Mouse (Mus musculus): Measurements from ENCODE around the gene Daam2. TPM values are rescaled to one million over a fixed set of nuclear protein-coding genes. Genes with fewer than 3 reads are reported as not detected.
"Not testable (repeated sequence)": the region's sequence is repeated elsewhere in the genome, so short reads cannot be mapped to it uniquely, and the experiment has no call there.

The Daam2 gene
- polyA plus RNA-seq, 1 experiment from 2014 or later: 0.26 TPM

GRCm38 (mm10) chr17:49438822-49439574 lies 125.1 kb downstream of the Daam2 start:
- peak; percentile 94 for ATAC-seq (ENCODE audit: low read depth)
- peak overlapping the region; percentile 64 for H3K4me2 ChIP-seq (ENCODE audit: low read depth, low read length)
- peak overlapping the region; percentile 97 for H3K27ac ChIP-seq (ENCODE audit: low read length)
- 33% methylated on average over 12 of the region's 12 CpGs for WGBS (ENCODE audit: insufficient replicate concordance)
- H3K27me3 ChIP-seq (ENCODE audit: control insufficient read depth, insufficient read depth, low read depth, low read length): no peaks in the 10 kb centered on the region
- H3K4me3 ChIP-seq (ENCODE audit: low read depth, low read length): peak overlapping the region; percentile 60
- H3K9me3 ChIP-seq (replicated peaks; ENCODE audit: control insufficient read depth, low read length): no peaks in the 10 kb centered on the region; the same call in 1 of the 2 replicates
- H3K9ac ChIP-seq (ENCODE audit: low read depth, low read length): peak overlapping the region; percentile 74
- H3K36me3 ChIP-seq (ENCODE audit: control insufficient read depth, insufficient read depth): peaks cover 32% of the 10 kb centered on the region
- H3K4me1 ChIP-seq (ENCODE audit: control insufficient read depth, low read depth, low read length): peaks cover 55% of the 10 kb centered on the region

DNA sequence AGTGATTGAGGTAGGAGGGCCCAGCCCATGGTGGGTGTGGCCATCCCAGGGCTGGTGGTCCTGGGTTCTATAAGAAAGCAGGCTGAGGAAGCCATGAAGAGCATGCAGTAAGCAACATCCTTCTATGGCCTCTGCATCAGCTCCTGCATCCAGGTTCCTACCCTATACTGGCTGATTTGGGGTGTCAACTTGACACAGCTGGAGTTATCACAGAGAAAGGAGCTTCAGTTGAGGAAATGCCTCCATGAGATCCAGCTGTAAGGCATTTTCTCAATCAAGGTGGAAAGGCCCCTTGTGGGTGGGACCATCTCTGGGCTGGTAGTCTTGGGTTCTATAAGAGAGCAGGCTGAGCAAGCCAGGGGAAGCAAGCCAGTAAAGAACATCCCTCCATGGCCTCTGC lies 126.8 kb downstream of the Daam2 start:
- H3K9ac ChIP-seq (ENCODE audit: low read depth, low read length); H3K9me3 ChIP-seq (replicated peaks; ENCODE audit: control insufficient read depth, low read length); ATAC-seq (ENCODE audit: low read depth); H3K27me3 ChIP-seq (ENCODE audit: control insufficient read depth, insufficient read depth, low read depth, low read length); H3K4me2 ChIP-seq (ENCODE audit: low read depth, low read length); H3K4me3 ChIP-seq (ENCODE audit: low read depth, low read length): not testable (repeated sequence)
- Histone ChIP-seq H3K36me3 (ENCODE audit: control insufficient read depth, insufficient read depth) (peaks cover 43% of the 10 kb centered on the region), H3K27ac (ENCODE audit: low read length) (peak overlapping the region; percentile 82), H3K4me1 (ENCODE audit: control insufficient read depth, low read depth, low read length) (peaks cover 71% of the 10 kb centered on the region)

- 42% methylated on average over 6 of the region's 6 CpGs for WGBS (ENCODE audit: insufficient replicate concordance)
- H3K4me1 ChIP-seq (ENCODE audit: control insufficient read depth, low read depth, low read length): peaks cover 78% of the 10 kb centered on the region
- H3K4me2 ChIP-seq (ENCODE audit: low read depth, low read length): peak overlapping the region; percentile 41
- H3K27ac ChIP-seq (ENCODE audit: low read length): peak overlapping the region; percentile 91
- H3K9ac ChIP-seq (ENCODE audit: low read depth, low read length): peak overlapping the region; percentile 22; the same call in 1 of the 2 replicates
- peak; percentile 12; the same call in 1 of the 2 replicates for ATAC-seq (ENCODE audit: low read depth)
- H3K27me3 ChIP-seq (ENCODE audit: control insufficient read depth, insufficient read depth, low read depth, low read length): no peaks in the 10 kb centered on the region
- no peaks in the 10 kb centered on the region; the same call in 1 of the 2 replicates for H3K9me3 ChIP-seq (replicated peaks; ENCODE audit: control insufficient read depth, low read length)
- H3K36me3 ChIP-seq (ENCODE audit: control insufficient read depth, insufficient read depth): peaks cover 43% of the 10 kb centered on the region
- no peak overlapping the region for H3K4me3 ChIP-seq (ENCODE audit: low read depth, low read length)
Observed at GRCm38 (mm10) chr17:49436631-49437030, 127.5 kb downstream of the Daam2 start.

DNA sequence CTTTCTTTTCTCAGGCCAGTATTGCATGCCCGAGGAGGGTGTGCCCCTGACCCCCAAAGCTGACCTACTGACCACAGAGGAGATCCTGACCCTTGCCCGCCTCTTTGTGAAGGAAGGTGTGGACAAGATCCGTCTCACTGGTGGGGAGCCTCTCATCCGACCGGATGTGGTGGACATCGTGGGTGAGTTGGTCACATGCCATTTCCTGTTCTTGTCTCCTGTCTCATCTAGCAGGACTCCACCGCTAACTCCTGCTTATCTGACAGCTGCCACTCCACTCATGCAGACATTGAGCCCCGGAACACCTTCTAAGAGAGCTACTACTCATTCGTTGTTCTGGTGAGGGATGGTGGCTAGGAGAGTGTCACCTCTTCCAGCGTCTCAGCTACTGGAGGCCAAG lies 129.1 kb downstream of the Daam2 start:
- H3K4me2 ChIP-seq (ENCODE audit: low read depth, low read length): no peak overlapping the region
- H3K36me3 ChIP-seq (ENCODE audit: control insufficient read depth, insufficient read depth): peaks cover 42% of the 10 kb centered on the region
- no peak for ATAC-seq (ENCODE audit: low read depth)
- 47% methylated on average over 10 of the region's 10 CpGs for WGBS (ENCODE audit: insufficient replicate concordance)
- H3K9ac ChIP-seq (ENCODE audit: low read depth, low read length): peak overlapping the region; percentile 4; the same call in 1 of the 2 replicates
- H3K27ac ChIP-seq (ENCODE audit: low read length): peak overlapping the region; percentile 30
- H3K4me1 ChIP-seq (ENCODE audit: control insufficient read depth, low read depth, low read length): peaks cover 79% of the 10 kb centered on the region
- H3K4me3 ChIP-seq (ENCODE audit: low read depth, low read length): no peak overlapping the region
- no peaks in the 10 kb centered on the region; the same call in 1 of the 2 replicates for H3K9me3 ChIP-seq (replicated peaks; ENCODE audit: control insufficient read depth, low read length)
- H3K27me3 ChIP-seq (ENCODE audit: control insufficient read depth, insufficient read depth, low read depth, low read length): no peaks in the 10 kb centered on the region

DNA sequence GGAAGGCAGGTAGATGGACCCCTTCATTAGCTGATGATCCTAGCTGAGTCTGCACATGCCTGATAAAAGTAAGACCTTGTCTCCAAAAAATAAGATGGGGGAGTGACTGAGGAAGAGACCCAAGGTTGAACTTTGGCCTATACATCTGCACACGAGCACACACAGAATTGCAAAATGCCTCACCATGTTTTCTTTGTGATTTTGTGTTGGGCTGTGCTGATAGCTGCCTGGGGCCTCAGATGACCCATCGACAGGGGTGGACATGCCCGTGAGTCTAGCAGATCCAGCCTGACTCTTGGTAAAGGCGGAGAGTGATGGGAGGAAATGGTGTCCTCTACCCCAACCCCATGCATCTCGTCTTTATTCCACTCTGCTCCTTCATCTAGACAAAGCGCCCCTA lies 129.9 kb downstream of the Daam2 start:
- ATAC-seq (ENCODE audit: low read depth): no peak
- Histone ChIP-seq H3K9me3 (replicated peaks; ENCODE audit: control insufficient read depth, low read length) (no peaks in the 10 kb centered on the region; the same call in 1 of the 2 replicates), H3K4me3 (ENCODE audit: low read depth, low read length) (no peak overlapping the region), H3K27me3 (ENCODE audit: control insufficient read depth, insufficient read depth, low read depth, low read length) (no peaks in the 10 kb centered on the region), H3K4me1 (ENCODE audit: control insufficient read depth, low read depth, low read length) (peaks cover 80% of the 10 kb centered on the region), H3K9ac (ENCODE audit: low read depth, low read length) (no peak overlapping the region), H3K27ac (ENCODE audit: low read length) (peak overlapping the region; percentile 30), H3K36me3 (ENCODE audit: control insufficient read depth, insufficient read depth) (peaks cover 39% of the 10 kb centered on the region), H3K4me2 (ENCODE audit: low read depth, low read length) (no peak overlapping the region)
- 69% methylated on average over 6 of the region's 6 CpGs for WGBS (ENCODE audit: insufficient replicate concordance)

DNA sequence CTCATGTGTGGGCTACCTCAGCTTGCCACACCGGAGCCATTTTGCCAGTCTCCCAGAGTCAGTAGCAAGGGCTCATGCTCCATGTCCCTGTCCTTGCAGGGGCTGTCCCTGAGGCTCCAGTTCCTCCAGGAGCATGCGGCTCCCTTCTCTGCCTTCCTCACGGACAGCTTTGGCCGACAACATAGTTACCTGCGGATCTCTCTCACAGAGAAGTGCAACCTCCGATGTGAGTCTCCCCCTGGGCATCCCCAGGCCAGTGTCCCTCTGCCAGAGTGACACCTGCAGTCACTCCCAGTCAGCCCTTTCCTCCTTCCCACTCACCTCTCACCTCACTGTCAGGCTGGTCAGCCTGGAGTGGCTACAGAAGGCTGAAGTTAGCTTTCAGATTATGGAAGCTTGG lies 131.1 kb downstream of the Daam2 start:
- peaks cover 39% of the 10 kb centered on the region for H3K36me3 ChIP-seq (ENCODE audit: control insufficient read depth, insufficient read depth)
- H3K27ac ChIP-seq (ENCODE audit: low read length): no peak overlapping the region; the same call in 1 of the 2 replicates
- WGBS (ENCODE audit: insufficient replicate concordance): 93% methylated on average over 6 of the region's 6 CpGs
- H3K9me3 ChIP-seq (replicated peaks; ENCODE audit: control insufficient read depth, low read length): no peaks in the 10 kb centered on the region; the same call in 1 of the 2 replicates
- no peak overlapping the region for H3K9ac ChIP-seq (ENCODE audit: low read depth, low read length)
- no peaks in the 10 kb centered on the region for H3K27me3 ChIP-seq (ENCODE audit: control insufficient read depth, insufficient read depth, low read depth, low read length)
- H3K4me2 ChIP-seq (ENCODE audit: low read depth, low read length): no peak overlapping the region
- H3K4me3 ChIP-seq (ENCODE audit: low read depth, low read length): no peak overlapping the region
- no peak for ATAC-seq (ENCODE audit: low read depth)
- H3K4me1 ChIP-seq (ENCODE audit: control insufficient read depth, low read depth, low read length): peaks cover 71% of the 10 kb centered on the region

GRCm38 (mm10) chr17:49432071-49432711 lies 132.0 kb downstream of the Daam2 start:
- no peak overlapping the region for H3K4me3 ChIP-seq (ENCODE audit: low read depth, low read length)
- H3K9me3 ChIP-seq (replicated peaks; ENCODE audit: control insufficient read depth, low read length): no peaks in the 10 kb centered on the region; the same call in 1 of the 2 replicates
- WGBS (ENCODE audit: insufficient replicate concordance): 45% methylated on average over 4 of the region's 4 CpGs
- peaks cover 72% of the 10 kb centered on the region for H3K4me1 ChIP-seq (ENCODE audit: control insufficient read depth, low read depth, low read length)
- H3K27ac ChIP-seq (ENCODE audit: low read length): peak overlapping the region; percentile 79
- H3K27me3 ChIP-seq (ENCODE audit: control insufficient read depth, insufficient read depth, low read depth, low read length): no peaks in the 10 kb centered on the region
- peak; percentile 2; the same call in 1 of the 2 replicates for ATAC-seq (ENCODE audit: low read depth)
- peaks cover 39% of the 10 kb centered on the region for H3K36me3 ChIP-seq (ENCODE audit: control insufficient read depth, insufficient read depth)
- H3K4me2 ChIP-seq (ENCODE audit: low read depth, low read length): peak overlapping the region; percentile 32; the same call in 1 of the 2 replicates
- 0 out of 2 replicates have a peak overlapping the region, but pooled peaks have one; percentile 4 for H3K9ac ChIP-seq (ENCODE audit: low read depth, low read length)

GRCm38 (mm10) chr17:49431176-49431575 lies 133.0 kb downstream of the Daam2 start:
- no peak for ATAC-seq (ENCODE audit: low read depth)
- H3K27me3 ChIP-seq (ENCODE audit: control insufficient read depth, insufficient read depth, low read depth, low read length): no peaks in the 10 kb centered on the region
- H3K9ac ChIP-seq (ENCODE audit: low read depth, low read length): no peak overlapping the region
- peaks cover 35% of the 10 kb centered on the region for H3K36me3 ChIP-seq (ENCODE audit: control insufficient read depth, insufficient read depth)
- 76% methylated on average over 6 of the region's 6 CpGs for WGBS (ENCODE audit: insufficient replicate concordance)
- H3K4me2 ChIP-seq (ENCODE audit: low read depth, low read length): peak overlapping the region; percentile 75; the same call in 1 of the 2 replicates
- no peak overlapping the region for H3K4me3 ChIP-seq (ENCODE audit: low read depth, low read length)
- H3K27ac ChIP-seq (ENCODE audit: low read length): peak overlapping the region; percentile 27; the same call in 1 of the 2 replicates
- H3K9me3 ChIP-seq (replicated peaks; ENCODE audit: control insufficient read depth, low read length): no peaks in the 10 kb centered on the region; the same call in 1 of the 2 replicates
- H3K4me1 ChIP-seq (ENCODE audit: control insufficient read depth, low read depth, low read length): peaks cover 64% of the 10 kb centered on the region

GRCm38 (mm10) chr17:49430136-49430535 lies 134.0 kb downstream of the Daam2 start:
- peaks cover 60% of the 10 kb centered on the region for H3K4me1 ChIP-seq (ENCODE audit: control insufficient read depth, low read depth, low read length)
- no peaks in the 10 kb centered on the region for H3K9me3 ChIP-seq (replicated peaks; ENCODE audit: control insufficient read depth, low read length)
- 57% methylated on average over 6 of the region's 6 CpGs for WGBS (ENCODE audit: insufficient replicate concordance)
- peak overlapping the region; percentile 75 for H3K4me2 ChIP-seq (ENCODE audit: low read depth, low read length)
- H3K27me3 ChIP-seq (ENCODE audit: control insufficient read depth, insufficient read depth, low read depth, low read length): no peaks in the 10 kb centered on the region
- ATAC-seq (ENCODE audit: low read depth): no peak
- H3K27ac ChIP-seq (ENCODE audit: low read length): peak overlapping the region; percentile 94
- peak overlapping the region; percentile 98 for H3K9ac ChIP-seq (ENCODE audit: low read depth, low read length)
- H3K4me3 ChIP-seq (ENCODE audit: low read depth, low read length): peak overlapping the region; percentile 90
- H3K36me3 ChIP-seq (ENCODE audit: control insufficient read depth, insufficient read depth): peaks cover 25% of the 10 kb centered on the region
